Mouse (Mus musculus): Measurements from ENCODE around the gene Bud31.
"Not testable (repeated sequence)": the region's sequence is repeated elsewhere in the genome, so short reads cannot be mapped to it uniquely, and the experiment has no call there.

Gene Bud31

DNA sequence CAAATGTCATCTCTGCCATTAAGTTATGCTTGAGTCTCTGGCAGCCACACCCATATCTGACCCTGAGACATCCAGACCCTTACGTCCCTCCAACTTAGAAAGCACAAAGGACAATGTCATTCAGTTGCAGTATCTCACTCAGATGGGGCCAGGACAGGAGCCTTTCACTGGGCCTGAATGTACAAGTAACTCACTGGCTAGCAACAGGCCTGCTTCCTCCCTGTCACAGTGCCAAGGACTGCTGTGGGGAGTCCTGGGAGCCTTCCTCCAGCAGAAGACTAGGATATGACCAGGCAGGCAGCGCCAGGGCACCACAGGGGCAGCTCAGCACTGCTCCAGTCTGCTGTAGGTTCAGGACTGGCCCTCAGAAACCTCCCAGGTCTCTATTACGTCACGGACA is 11.0 kb upstream of the Bud31 start:
- no peak for DNase-seq

DNA sequence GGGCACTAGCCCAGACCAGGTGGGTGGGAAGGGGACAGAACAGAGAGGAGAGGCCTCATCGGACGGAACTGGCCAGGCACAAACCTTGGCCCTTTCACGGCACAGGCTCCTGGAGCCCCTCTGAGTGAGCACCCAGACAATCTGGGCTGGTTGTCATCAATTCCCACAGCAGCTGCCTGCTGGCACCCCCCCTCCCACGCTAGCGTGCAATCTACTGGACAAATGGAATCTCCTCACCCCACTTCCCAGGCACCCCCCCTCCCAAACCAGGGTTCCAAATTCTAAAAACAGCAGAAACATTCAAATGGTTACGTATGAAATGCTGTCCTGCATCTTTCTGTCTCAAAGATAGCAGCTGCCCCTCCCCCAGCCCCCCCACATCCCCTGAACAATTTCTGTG is 10.4 kb upstream of the Bud31 start:
- not testable (repeated sequence) for DNase-seq

DNA sequence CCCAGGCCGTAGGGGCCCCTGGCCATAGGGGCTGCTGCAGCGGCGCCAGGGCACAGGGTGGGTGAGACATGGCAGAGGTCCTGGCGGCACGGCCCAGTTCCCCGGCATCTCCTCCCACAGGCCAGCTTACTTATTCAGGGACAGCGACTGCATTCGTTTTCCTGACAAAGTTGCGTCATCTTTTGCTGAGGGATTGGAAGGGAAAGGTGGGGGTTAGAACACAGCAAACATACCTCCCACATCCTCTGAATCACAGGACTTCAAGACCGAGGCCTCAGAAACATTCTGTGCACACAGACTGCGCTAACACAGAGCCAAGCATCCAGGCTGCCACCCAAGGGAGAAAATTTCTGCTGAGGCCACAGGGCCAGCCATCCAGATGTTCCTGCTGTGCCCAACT is 10.0 kb upstream of the Bud31 start:
- DNase-seq: no peak

DNA sequence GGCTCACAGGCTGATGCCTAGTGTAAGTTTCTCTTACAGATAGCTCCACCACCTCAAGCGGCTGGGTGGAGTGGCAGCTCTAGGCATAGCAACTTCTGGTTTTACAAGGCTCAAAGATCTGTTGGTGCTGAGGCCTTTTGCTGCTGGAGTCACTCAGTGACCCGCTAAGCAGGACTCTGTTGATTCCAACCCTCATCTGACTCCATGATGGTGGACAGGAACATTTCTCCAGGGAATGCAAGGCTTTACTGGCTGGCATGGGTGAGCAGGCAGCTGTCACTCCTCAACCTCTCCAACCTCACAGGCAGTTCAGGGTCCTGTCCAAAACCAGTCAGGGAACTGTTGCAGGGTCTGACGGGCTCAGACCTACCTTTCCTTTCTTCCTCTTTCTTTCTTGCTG is 9.2 kb upstream of the Bud31 start:
- no peak for DNase-seq

DNA sequence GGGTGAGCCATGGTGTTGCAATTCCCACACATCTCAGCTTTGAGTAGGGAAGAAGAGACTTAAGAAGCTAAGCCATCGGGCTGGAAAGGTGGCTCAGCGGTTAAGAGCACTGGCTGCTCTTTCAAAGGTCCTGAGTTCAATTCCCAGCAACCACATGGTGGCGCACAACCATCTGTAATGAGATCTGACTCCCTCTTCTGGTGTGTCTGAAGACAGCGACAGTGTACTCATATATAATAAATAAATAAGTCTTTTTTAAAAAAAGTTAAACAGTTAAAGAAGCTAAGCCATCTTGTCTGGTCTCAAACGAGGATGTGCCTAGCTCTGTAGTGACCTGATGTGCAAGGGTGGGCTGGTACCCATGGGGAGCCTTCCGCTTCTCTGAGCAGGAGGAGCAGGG is 6.9 kb upstream of the Bud31 start:
- not testable (repeated sequence) for DNase-seq

DNA sequence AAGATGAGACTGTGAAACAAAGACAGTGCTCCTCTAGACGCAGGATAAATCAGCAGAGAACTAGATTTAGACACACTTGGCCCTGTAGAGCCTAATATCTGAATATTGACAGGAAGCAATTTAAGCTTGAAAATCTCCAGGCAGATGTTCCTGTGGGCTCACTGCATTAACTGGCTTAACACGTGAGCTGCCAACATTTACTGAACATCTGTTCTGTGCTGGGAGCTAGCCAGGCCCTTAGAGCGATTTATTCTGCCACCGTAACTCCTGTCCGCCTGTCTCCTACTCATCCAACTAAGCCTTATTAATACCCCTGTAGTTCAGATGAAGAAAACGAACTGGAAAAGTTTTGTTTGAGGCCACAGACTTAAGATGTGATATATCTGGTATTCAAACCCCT is 1.3 kb upstream of the Bud31 start:
- no peak for DNase-seq

DNA sequence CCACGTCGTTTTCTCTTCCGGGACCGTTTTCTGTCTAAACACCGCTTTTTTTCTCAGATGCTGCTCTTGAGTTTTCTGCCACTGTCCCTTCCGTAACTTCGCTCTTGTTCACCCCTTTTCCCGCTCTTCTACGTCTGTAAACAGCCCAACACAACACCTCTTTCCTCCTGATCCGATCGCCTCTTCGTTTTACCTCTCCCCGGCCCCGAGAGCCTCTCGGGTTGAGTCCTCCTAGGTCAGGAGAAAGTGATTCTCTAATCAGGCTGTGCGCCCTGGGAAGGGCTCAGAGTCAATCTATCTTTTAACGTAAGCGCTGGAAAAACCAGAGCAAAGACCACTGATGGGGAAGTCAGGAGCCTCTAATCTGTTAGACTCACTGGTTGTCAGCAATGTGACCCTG is 449 bp downstream of the Bud31 start:
- peak; percentile 25 to 29 for DNase-seq

DNA sequence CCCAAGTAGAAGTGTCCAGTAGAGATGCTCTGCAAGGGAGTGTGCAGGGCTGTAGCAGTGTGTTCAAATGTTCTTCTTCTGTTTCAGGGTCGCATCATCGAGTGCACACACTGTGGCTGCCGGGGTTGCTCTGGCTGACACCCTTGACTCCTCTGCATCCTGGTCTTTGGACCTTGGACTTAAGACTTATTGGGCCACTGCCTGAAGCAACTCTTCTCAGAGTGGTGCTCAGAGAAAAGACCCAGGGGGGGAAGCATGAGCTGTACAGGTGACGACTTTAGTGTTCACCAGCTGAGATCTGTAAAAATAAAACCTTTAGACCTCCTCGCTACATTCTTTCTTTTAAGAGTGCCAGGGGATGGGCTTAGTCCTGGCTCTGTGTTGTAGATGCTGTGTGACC is 7.6 kb downstream of the Bud31 start:
- no peak for DNase-seq

DNA sequence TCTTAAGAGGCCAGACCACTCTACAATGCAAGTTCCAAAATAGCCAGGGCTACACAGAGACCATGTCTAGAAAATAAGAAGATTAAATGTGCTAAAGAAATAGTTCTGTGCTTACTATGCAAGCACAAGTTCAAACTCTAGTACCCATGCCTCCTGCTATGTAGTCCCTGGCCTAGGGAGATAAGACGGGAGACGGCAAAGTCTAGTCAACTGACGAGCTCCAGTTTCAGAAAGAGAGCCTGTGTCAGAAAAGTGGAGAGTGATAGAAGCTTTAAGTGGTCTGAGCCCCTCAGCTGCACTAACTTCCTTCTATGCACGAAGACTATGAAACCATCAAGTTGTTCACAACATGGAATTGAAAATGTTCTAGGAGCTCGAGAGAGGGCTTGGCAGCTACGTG is 9.1 kb downstream of the Bud31 start:
- DNase-seq: no peak

DNA sequence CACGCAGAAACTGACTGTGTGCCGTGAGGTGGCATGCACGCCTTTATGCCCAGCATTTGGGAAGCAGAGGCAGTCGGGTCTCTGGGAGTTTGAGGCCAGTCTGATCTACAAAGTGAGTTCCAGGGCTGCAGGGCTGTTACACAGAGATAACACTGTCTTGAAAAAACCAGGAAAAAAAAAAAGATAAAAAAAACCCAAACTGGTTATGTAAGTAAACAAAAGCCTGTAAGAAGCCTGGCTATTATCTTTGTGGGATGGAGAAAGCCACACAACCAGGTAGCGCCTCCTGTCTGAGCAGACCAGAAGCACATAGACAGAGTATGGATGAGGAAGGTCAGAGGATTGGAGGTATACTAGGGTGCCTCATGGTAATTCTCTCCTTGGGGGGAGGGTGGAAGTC is 12.5 kb downstream of the Bud31 start:
- no peak for DNase-seq

DNA sequence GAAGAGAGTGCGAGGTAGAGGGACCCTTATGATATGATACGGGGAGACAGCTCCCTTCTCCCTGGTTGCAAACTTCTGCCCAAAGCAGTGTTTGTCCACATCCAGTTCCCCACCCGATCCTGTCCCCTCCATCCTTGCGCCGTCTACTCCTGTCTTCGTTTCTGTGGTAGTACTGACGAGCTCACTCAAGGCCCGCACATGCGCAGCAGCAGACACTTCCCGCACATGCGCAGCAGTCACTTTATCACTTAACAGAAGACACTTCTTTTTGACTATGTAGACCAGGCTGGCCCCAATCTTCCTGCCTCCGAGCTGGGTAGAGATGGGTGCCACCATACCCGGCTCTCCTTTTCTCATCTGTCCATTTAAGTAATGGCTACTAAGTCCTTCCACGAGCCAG is 21.2 kb downstream of the Bud31 start:
- no peak for DNase-seq

DNA sequence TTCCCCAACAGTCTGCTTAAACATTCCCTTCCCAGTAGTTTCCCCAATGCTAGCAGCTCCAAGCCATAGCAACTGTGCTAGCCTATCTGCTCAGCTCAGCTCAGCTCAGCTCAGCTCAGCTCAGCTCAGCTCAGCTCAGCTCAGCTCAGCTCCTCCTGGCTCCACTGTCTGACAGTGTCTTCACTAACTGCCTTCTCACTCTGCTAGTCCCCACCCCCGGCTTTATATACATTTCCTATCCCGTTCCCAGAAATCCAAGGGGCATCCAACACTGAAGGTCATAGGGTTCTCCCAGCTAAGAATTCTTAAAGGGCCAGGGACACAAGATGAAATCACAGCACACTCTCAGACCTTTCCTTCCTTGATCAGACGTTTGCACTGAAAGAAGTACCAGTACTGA is 24.5 kb downstream of the Bud31 start:
- no peak for DNase-seq

DNA sequence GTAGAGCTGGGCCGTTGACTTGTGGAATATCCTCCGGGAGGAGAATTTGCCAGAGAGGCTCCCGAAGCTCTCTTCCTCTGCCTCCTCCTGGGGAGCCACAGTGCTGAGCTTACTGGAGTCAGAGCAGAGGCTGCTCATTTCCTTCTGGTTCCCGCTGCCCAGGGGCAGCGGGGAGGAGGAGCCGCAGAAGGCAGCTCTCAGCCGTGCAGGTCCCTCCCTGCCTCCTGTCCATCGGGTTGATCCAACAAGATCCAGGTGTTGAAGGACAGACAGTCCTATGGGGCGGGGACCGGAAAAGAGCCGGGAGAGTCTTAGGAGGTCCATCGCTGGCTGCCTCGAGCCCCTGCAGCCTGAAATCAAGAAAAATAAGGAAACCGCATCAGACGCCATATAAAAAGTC is 25.0 kb downstream of the Bud31 start:
- no peak for DNase-seq

DNA sequence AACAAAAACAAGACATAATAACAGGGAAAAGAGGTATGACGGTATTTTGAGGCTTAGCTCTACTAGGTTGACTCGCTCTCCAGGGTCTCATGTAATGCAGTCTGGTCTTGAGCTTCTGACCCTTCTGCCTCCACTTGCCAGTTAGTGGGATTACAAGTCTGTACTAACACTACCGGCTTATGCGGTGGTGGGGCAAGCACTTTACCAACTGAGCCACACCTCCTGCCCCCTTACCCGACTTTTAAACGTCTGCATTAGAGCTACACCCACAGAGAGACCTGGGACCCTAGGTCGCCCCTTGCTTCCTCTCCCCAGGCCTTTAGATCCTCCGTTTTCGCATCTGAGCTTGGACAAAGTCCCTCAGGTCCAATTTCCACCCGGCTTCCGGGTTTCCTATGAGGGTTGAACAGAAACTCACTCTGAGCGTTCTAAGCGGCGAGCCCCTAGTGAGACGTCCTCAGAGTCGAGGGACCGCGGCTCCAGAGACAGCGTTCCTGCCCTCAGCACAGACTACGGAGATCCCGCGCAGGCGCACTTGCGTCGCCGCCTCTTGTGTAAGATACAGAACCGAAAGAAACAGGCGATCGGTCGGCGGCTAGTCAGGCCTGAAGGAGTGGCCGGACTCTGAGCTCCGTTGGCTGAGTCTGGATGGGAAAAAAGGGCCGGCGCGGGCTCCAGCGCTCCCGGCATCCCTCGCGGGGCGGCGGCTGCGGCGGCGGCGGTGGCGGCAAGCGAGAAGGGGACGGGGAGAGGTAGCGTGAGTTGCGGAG is 26.6 kb downstream of the Bud31 start, which contains the start of the genes Ptcd1 and Cpsf4:
TSS of gene Ptcd1 (minus strand) at position 573 of the 770 bp plus-strand sequence.
TSS of gene Cpsf4 (plus strand) at position 678 of the 770 bp plus-strand sequence.
- peak; percentile 95 to 97 for DNase-seq

DNA sequence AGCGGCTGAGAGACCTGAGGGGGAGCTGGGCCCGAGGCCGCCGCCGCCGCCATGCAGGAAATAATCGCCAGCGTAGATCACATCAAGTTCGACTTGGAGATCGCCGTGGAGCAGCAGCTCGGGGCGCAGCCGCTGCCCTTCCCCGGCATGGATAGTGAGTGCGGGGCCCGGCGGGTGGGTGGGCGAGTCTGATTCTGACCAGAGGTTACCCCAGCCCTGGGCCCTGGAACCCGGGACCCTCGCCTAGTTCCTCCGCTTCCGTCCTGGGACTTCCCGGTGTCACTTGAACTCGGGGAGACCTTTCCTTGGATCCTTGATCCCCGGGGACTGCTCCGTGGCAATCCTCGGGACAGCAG is 27.1 kb downstream of the Bud31 start:
- DNase-seq: no peak

DNA sequence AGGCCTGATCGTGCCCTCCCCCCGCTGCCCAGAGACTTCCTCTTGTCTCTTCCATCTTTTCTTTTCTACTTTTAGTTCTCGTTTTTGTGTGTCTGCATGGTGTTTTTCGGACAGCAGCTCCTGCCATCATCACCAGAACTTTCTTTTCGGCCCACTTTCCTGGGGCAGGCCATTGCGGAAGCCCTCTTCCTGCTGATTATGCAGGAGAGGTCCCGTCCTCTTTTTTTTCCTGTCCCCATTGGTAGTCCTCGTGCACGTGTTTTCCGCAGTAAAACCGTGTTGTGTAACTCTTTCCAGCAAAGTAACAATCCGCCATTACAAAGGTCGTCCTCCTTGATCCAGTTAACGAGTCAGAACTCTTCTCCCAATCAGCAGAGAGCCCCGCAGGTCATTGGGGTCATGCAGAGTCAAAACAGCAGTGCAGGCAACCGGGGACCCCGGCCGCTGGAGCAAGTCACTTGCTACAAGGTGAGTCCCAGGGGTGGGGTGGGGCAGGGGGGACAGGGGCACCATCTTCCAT is 38.4 kb downstream of the Bud31 start:
- no peak for DNase-seq

DNA sequence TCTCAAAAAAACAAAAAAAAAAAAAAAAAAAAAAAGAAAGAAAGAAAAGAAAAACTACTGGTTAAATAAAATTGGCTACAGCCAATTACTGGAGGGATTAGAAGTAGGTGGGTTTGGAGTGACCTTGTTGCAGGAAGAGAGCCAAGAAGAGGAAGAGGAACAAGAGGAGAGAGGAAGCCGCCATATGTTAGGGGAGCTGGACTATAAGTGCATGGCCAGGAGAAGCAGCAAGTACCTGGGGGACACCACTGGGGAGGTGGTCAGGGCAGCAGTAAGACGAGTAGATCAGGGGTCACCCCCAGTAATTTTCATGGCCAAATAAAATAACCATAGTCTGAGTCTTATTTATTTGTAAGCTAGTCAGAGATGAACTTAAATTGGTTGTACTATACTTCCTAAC is 45.1 kb downstream of the Bud31 start:
- DNase-seq: no peak

DNA sequence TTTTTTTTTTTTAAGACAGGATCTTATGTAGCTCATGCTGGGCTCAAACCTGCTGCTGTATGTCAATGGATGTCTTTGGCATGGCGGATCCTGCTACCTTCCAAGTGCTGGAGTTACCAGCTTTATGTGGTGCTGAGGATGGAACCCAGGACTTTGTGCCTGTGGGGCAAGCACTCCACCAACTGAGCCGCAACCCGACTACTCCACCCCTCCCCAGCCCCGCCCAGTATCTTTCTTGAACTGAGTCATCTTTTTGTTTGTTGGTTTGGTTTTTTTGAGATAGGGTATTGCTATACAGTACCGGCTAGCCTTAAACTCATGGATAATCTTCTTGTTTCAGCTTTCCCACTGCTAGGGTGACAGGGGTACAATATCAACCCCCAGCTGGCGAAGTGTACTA is 49.3 kb downstream of the Bud31 start:
- DNase-seq: no peak

DNA sequence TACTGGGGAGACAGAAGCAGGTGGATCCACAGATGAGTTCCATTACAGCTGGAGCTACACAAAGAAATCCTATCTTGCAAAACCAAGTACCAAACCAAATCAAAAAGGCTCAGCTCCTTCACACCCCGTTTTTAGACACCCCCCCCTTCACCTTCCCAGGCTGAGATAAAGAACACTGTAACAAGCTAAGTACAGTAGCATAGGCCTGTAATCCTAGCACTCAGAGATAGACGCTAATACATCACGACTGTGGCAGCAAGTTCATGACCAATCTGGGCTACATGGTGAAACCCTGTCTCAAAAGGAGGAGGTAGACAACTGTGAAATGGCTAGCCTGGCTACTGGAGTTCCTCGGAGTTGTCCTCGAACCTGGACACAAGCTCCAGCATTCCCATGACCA is 50.2 kb downstream of the Bud31 start:
- no peak for DNase-seq

DNA sequence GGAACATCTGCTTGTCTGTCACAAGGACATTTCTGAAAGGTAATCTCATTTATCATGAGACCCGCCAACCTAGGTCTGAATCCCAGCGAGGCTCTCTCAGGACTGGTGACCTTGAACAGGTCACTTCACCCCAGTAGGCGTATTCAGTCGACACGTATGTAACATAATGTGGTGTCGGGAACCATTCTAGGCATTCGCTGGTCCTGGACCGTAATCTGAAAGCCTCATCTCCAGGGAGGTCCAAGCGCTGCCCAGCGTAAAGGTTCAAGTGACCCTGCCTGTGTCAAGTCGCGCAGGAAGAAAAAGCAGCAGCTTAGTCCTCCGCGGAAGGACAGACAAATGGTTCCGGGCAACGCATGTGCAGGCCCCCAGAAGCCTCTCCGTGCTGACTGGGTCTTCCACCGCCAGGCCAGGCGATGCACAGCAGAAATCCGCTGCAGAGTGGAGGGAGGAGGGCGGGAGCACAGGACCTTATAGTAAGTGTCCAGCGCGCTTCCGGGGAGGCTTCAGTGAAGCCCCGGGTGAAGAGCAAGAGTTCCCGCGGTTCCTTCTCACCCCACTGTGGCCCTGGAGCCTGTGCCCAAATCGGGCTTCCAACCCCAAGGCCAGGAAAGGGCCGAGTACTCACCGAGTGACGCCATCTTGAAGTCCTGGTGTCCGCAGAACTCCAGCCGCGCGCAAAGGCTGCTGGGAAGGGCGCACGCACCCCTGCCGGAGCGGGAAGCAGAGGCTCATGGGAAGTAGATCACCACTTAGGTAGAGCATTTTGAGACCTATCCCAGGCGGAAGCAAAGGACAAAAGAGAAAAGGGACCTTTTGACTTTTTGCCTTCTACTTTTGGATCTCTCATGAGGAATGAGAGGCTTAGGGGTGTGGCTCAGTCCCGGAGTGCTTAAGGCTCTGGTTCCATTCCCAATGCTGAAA is 51.0 kb downstream of the Bud31 start:
- peak; percentile 90 for DNase-seq

DNA sequence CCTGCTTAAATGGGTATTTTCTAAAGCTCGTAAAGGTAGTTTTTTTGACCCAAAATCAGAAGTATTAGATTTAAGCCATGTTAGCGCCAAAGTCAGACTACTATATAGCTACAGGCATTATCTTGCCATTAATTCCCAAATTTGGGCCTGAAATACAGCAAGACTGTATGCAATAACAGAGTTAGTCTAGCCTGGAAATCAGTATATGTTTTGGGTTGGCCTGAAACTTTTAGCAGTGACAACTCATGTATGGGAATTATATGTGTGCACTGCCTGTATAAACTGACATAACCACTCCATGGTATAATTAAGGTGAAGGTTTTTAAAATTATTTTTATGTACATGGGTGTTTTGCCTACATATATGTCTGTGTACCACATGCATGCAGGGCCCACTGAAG is 51.8 kb downstream of the Bud31 start, which contains the start of gene Atp5j2:
TSS of gene Atp5j2 (minus strand) at position 101 of the 400 bp plus-strand sequence.
- no peak for DNase-seq

Measured in B cell, adult 2 months (primary cell).